Mouse (Mus musculus): Measurements from ENCODE around the gene Dhcr24. TPM values are rescaled to one million over a fixed set of nuclear protein-coding genes. Genes with fewer than 3 reads are reported as not detected.

The Dhcr24 gene
- polyA plus RNA-seq (2017; shearing (Covaris generic)) = 1 to 10 TPM; 2.6 to 3.0 TPM

DNA sequence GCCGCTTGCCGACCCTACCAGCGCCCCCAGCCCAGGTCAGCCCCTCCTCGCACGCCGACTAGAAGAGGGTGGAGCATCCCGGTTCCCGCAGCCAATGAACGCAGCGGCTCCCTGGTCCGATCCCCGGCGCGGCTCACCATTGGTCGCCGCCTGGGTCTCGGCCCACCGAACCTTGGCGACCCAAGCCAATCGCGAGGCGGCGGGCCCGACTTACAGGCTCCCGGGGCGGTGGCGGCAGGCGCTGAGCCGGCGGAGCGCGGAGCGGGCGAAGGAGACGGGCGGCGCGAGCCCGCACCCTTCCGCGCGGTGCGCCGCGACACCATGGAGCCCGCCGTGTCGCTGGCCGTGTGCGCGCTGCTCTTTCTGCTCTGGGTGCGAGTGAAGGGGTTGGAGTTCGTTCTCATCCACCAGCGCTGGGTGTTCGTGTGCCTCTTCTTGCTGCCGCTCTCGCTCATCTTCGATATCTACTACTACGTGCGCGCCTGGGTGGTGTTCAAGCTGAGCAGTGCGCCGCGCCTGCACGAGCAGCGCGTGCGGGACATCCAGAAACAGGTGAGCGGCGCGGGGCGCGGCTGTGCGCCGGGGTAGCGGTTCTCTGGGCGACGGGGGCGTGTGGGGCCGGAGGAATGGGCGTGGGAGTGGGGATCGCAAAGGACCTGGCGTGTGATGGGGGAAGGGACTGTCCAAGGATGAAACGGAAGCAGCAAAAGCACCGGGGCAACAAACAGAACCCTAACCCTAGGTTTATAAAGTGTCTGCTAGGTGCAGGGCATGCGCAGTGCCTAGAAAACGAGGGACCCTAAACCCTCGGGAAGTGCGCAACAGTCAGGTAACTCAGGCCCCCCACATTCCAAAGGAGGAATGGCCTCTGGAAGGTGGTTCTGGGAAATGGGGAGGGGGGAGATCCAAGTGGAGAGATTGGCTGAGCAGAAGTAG is at the start of gene Dhcr24:
Dhcr24 (plus strand) TSS at position 193 of the 936 bp plus-strand sequence.
- peak; percentile 96 for ATAC-seq

DNA sequence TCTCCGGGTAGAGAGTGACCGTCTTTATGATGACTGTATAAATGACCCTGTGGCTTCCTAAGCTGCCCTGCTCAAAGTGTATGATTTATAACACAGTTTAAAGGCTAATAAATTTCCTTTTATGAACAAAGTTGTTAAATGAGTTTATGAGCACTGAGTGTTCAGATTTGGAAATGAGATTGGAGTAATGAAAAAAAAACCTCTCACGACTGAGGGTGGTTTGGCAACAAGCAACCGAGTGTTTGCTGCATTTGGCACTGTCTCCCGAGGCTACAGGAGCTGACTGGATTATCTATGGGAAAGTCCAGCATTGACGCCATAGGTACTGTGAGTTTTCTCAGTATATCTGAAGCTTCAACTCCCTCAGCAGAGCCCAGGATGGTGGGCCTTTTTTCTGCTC is 46.2 kb upstream of the Dhcr24 start:
- ATAC-seq = no peak

DNA sequence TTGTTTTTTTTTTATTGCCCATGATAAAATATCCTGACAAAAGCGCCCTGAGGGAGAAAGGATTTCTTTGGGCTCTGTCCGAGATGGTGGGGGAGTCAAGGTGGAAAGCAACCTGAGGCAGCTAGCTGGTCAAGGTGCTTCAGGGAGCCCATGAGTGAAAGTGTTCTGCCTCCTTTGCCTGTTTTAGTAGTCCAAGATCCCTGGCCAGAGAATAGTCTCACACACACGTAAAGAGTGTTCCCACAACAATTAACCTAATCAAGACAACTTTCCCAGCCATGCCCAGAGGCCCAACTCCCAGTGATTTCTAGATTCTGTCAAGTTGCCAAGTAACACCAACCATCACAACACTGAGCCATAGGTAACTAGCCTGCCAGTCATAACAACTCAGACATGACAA is 38.3 kb upstream of the Dhcr24 start:
- ATAC-seq = no peak

DNA sequence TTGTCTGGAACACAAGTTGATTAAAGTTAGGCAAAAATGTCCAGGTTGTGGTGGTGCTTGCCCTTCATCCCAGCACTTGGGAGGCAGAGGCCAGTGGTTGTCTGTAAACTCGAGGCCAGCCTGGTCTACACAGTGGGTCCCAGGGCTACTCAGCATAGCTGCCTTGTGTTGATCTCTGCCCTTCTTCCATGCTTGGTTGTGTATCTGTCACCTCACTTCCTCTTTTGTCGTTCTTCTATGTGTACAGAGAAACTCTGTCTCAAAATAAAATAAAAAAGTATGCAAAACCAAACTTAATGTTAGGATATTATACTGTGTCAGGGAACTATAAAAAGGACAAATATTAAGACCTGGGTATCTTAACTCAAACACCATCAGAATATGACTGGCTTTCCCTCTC is 36.7 kb upstream of the Dhcr24 start:
- no peak for ATAC-seq

DNA sequence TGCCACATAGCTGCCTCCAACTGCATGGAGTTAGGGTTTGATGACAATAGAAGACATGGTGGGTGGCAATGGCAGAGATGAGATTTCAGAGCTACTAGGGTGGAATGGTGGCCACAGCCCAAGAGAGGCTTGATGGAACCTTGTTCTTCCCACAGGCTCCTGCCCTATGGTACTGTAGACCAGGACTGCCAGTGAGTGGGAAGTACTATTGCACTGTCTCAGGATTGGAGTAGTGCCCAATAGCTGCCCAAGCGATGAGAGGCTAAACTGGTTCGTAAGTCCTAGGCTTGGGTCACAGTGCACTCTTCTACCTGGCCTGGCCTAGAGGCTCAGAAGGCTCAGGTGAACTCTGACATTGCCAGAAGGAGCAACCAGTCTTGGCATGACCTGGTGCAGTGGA is 35.8 kb upstream of the Dhcr24 start:
- ATAC-seq = no peak

DNA sequence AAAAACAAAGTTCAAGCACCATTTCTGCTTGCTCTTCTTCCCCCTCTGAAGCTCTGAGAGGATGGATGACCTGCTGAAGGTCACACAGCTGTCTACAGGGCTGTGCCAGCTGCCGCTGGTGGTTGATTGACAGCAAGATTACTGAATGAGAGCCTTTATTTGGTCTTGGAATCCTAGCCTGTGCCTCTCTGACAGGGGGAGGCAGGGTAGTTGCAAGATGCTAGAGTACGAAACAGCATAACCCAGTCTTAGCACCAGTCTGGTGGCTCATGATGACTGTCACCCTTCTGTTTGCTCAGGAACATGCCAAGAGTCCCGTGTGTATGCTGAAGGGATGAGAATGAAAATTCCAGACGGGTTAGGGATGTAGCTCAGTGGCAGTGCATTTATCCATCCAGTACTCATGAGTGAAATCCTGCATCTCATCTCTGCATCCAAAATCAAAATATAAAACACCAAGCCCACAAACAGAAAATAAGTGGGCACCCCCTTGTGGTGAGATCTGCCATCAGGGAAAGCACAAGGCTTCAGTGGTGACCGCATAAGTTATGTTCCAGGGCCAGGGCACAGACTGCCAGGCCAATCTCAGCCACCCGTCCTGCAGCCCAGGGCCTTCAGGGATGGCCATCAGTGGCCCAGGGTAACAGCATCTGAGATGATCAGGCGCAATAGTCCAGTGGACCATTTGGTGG is 32.8 kb upstream of the Dhcr24 start:
- ATAC-seq = no peak

DNA sequence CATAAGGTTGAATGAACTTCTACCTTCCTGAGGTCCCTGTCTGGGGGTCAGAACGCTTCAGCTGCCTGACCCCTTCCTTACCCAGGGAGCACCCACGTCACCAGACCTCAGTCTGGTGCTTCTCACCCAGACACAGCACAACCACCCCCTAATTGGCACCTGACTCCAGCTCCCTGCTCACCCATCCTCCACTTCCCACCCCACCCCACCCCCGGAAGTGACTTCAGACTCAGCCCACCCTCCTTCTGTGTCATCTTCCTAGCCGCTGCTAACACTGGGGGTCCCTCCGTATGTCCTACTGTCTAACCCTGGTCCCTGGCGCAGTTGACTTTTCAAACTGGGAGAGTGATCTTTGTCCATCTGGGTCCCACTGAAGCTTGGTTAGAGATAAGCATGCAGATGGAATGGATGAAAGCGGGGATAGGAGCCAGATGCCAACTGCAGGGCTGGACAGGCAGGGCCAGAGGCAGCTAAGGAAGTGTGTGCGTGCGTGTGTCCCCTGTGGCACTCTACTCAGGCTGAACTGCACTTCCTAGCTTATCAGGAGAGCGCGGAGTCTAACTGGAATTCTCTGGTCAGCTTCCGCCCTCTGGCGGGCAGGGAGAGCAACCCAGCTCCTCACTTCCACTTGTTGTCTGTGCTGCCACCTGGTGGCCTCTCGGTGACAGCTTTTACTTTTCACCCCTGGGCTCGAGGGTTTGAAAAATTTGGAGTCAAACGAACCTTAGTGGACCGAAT is 31.3 kb upstream of the Dhcr24 start:
- ATAC-seq = peak; percentile 95

DNA sequence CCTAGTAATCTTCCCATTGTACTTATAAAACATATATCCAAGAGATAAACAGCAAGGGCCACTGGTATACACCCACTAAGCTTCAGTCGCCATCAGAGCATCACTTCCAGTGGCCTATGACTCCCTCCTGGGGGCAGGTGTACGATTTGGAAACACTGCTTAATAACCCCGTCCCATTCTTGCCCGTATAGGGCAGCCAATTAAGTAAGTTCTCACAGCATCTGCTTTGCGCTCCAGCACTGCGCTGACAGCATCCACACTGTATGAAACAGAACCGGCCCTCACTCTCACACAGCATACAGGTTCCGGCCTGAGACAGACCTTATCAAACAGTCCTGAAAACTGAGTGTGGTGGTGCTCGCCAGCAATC is 30.7 kb upstream of the Dhcr24 start:
- no peak for ATAC-seq

DNA sequence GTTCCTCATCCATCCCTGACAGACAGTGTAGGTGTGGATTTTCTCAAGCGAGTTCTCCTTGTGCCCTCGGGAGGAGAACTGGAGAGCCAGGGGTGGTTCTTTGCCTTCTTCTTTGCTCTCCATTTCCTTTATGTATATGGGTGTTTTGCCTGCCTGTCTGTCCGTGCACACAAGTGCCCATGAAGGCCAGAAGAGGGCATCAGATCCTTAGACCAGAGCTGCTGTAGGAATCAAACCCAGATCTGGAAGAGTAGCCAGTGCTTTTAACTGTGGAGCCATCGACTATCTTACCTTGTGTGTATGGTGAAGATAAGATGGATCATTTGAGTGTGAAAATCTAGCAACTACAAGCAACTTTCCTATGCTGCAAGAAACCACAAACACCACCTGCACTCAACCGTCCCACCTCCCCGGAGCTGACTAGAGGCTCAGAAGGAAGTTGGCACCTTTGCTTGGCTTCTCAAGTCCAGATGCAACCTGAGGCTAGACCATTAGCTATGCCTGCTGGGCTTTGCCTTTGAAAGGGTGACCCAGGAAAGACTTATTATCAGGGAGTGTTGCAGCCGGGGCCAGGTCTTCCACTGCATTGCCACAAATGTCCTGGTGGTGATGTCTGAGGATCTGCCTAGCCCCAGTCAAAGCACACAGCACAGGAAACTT is 27.3 kb upstream of the Dhcr24 start:
- ATAC-seq = no peak

DNA sequence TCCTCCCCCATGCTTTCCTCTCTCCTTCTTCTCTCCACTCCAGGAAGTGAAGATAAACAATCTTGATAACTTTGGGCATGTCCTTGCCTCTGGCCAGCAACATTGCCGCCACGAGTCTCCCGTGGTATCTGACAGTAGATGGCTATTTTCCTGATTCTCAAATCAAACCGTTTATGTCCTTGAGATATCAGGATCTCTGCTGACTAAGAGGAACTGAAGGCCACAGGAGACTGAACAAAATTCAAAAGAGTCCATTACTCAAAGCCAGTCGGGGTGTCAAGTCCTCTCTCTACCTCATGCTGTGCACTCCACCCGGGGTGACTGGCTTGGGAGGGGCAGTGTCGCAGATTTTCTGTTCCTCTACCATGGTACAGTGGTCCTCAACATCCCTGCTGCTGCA is 26.6 kb upstream of the Dhcr24 start:
- ATAC-seq = no peak

DNA sequence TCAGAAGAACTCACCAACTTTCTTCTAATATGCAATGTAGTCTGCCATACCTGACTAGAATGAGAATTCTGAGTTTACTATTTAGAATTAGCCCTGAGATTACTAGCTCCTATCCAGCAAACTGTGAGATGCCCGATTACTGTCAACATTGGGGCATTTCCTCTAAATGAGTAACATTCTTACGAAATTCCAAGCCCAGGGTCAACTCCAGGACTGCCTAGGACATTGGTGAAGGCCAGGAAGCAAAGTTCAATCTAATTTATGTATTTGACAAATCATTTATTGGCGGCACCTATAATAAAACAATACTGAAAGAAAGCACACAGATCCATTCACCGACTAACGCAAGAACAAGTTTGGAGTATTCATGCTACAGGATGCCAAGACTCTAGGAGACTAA is 21.1 kb upstream of the Dhcr24 start:
- ATAC-seq = no peak

DNA sequence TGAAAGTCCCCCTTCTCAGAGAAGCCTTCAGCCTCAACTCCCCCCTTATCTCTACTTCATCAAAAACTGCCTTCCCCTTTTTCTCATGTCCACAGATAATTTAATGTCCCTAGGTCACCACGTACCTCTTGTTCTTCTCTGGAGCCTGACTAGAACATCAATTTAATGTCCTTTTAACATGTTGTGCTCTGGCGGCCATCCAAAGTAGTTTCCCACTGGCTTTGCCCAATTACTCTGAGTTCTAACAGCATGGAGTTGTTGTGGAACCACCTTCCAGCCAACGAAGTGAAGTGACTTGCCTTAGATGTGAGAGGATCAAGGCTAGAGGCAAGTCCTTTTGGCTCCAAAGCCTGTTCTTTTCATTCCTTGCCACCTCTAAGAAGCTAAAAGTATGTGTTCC is 19.3 kb upstream of the Dhcr24 start:
- no peak for ATAC-seq

DNA sequence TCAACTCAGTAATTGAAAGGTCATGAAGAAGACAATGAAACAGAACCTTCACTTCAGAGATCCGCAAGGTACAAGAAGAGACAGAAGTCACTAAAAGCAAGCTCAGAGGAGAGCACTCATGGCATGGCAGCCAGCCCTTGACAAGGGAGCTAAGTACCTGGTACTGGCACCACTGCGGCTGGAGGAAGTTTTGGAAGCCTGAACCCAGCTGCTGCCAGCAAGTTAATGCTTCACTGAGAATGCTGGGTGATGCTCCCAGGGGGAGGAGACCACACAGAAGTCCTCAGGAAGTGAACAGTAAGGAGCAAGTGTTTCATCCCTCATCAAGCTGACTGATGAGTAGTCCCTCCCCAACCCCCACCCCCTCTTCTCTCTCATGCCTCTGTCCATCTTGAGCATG is 18.6 kb upstream of the Dhcr24 start:
- ATAC-seq = no peak

DNA sequence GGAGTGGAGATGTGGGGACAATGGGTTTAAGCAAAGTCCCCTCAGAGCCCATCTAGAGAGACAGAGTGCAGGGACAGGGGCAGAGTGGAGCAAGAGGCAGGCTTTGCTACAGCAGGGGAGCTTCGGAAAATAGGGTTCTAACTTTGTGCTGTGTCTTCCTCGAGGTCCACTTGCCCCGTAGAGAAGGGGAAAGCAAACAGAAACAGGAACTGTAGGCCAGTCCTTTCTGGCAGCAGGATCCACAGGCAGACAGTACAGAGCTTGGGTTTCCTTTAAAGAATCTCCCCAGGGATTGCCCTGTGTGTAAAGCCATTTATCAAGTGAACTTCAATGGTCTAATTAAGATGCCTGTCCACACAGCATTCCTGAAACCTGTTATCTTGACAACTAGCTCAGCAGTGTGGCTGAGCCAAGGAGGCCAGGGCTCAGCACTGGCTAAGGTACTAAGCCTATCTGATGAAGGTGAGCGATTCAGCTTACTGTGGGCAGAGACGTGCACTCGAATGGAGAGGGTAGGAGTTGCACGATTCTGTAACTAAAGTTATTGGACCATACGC is 14.9 kb upstream of the Dhcr24 start:
- ATAC-seq = no peak

DNA sequence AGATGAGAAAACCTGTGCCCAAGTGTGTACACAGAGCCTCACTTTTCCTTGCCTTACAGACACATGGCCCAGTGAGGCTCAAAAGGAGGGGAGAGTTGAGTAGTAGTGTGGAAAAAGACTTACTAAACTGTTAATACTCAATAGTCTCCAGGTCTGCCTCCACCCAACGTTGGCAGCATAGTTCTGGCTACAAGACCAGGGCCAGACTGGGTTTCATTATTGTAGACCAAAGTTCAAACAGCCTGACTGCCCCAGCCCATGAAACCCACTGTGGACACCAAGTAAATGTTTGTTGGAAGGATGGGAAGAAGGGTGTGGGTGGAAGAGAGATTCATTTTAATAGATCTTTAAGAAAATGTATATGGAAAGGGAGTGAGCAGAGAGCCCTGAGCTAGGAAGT is 13.9 kb upstream of the Dhcr24 start:
- no peak for ATAC-seq

DNA sequence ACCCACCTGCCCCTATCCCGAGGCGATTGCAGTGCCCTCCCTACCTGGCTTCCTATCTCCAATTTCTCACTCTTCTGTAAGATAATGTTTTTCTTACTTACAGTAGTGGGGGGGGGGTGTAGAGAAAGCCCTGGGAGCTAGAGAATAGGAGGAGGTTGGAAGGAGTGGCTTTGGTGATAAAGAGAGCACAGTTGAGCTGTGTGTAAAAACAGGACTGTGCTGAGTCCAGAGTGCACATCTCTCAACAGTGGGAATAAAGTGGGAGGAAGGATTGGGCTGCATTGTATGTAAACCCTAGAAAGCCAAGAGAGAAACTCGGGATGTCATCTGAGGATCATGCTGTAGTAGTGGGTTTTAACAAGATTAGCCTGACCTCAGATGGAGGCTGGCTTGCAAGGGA is 12.7 kb upstream of the Dhcr24 start:
- no peak for ATAC-seq

DNA sequence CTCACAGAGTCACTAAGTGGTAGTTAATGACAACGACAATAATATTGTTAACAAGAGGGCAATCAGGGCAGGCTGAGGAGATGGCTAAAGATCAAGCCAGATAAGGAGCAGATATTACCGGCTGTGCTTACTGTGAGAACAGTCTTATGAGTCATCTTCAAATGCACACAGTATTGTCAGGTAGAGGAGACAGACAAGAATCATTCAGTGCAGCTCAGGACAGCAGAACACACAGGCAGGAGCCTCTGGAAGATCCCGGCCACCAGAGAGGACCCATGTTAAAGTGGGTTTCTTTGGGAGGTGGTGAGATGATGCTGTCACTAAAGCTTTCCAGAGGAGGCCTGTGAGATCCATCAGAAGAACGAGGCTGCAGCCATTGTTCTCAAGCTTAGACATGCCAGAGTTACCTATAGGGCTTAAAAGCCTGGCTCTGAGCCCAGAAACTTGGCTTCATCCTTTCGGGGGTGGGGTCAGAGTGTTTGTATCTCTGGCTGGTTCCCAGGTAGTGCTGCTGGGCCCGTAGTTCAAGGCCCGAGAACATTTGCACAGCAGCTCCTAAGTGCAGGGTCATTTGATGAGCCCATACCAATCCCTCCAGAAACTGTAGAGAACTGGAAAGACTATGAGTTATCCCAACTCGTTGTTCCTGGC is 10.2 kb upstream of the Dhcr24 start:
- no peak for ATAC-seq

DNA sequence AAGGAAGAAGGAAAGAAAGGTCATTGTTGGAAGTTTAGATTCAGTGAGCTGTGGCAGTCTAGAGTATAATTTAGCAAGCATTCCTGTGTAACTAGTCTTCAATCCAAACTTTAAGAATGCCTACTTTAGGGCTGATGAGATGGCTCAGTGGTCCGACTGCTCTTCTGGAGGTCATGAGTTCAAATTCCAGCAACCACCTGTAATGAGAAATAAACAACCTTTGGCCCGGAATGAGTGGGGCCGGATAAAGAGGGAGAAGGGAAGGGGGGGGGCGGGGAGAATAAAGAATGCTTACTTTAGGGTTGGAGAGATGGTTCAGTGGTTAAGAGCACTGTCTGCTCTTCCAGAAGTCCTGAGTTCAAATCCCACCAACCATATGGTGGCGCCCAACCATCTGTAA is 3.6 kb upstream of the Dhcr24 start:
- no peak for ATAC-seq

DNA sequence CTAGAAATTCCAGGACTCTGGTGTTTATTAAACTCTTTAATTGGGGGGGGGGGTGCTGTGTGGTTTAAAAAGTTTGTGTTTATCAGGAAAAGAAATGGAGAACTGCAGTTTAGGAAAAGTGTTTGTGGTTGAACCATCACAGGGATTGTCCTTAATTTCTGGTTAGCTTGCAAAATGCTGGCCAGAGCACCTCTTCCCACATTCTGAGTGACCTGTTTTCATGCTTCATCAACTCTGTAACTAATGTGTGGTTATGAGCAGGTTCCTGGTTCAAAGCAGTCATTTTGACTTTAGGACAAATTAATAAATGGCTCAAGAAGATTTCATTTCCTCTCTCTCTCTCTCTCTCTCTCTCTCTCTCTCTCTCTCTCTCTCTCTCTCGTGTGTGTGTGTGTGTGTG is 2.9 kb upstream of the Dhcr24 start:
- ATAC-seq = no peak

DNA sequence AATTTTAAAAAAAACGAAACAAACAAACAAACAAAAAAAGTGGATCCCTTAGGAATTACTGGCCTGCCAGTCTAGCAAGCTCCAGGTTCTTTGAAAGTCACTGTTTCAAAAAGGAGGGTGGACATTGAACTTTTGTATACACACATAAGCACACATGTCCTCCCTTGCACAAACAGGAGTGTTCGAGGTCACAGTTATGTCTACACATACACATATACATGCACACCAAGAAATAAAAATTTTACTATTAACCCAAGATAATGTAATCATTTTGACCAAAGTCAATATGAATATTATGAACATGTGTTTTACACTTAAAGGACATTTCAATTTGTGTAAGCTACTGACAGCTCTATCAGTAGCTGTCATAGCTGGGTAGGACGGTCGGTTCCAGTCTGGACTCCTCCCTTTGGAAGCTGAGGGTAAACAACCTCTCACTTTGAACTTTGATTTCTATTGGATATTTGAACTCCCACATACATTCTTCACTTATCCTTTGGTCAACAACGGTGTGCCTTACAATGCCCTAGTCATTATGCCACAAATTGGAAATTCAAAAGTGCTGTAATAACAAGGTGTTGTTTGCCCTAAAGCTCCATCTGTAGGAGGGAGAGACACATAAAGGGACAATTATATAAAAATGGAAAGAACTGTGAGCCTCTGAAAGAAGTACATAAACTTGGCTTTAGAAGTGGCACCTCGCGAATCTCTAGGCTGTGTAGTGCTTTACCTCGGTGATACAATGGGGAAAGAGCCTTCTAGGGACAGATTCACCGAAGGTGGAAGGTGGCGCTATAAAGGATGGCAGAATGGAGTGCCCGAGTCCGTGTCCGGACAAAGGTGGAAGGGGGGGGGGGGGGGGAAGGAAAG is 1.3 kb upstream of the Dhcr24 start:
- no peak for ATAC-seq

Data from CD4-positive, CD25-positive, alpha-beta regulatory T cell, adult 4 months (primary cell).